Comparison of ENCODE assay signal across 8 mouse cellular contexts in the genomic region with DNA sequence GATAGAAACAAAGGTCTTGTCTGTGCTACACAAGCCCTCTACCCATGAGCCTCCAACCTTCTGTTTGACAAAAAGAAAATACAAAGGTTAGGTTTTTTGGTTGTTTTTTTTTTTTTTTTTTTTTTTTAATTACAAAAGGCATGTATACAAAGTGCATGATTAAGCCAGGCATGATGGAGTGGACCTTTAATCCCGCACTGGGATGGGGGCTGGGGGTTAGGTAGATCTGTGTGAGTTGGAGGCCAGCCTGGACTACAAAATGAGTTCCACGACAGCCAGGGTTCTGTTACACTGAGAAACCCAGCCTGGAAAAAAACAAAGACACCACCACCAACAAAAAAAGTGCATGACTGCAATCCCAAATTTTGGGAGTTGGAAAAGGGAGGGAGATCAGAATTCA. TPM values are rescaled to one million over a fixed set of nuclear protein-coding genes. Genes with fewer than 3 reads are reported as not detected.
DNase-seq lines count a peak whose midpoint lies in the region; ATAC-seq and TF ChIP-seq lines count a peak whose summit lies in the region.

No protein-coding gene starts in this region.

- DNase-seq in heart, postnatal 25 days (ENCODE audit: low spot score): no peak
- DNase-seq in CH12.LX (ENCODE audit: extremely low read depth): no peak
- DNase-seq in embryo, embryonic 11 days: no peak
- no peak for DNase-seq in gastrocnemius, postnatal 25 days

- no peak for TF ChIP-seq POLR2A in CH12.LX (IDR thresholded peaks at IDR 0.05; ENCODE audit: low read depth, low read length)
- TF ChIP-seq POLR2A in embryonic fibroblast, embryonic 13.5 days (IDR thresholded peaks at IDR 0.05; ENCODE audit: low read depth, low read length): no peak

- no peaks in the 10 kb centered on the region for H3K36me3 ChIP-seq in heart, embryonic 13.5 days
- peaks cover 0 to 13% of the 10 kb centered on the region in 2 experiments for H3K36me3 ChIP-seq in CH12.LX (replicated peaks in 1 of 2; ENCODE audit: control insufficient read depth in 1 of 2, insufficient read depth in 1 of 2, low read length in 1 of 2)
- peaks cover 3% of the 10 kb centered on the region; the same call in 1 of the 2 replicates for H3K36me3 ChIP-seq in liver, embryonic 15.5 days (replicated peaks)

- peak overlapping the region; percentile 62 for H3K4me3 ChIP-seq in heart, embryonic 13.5 days
- H3K4me3 ChIP-seq in CH12.LX (replicated peaks in 1 of 3; ENCODE audit: low read depth in 2 of 3, low read length in 2 of 3, poor library complexity in 1 of 3): peak overlapping the region in 2 of 3 experiments; percentile 72 to 88
- H3K4me3 ChIP-seq in embryonic fibroblast, embryonic 13.5 days (ENCODE audit: insufficient read depth, low read length): no peak overlapping the region
- H3K4me3 ChIP-seq in liver, embryonic 15.5 days (replicated peaks): peak overlapping the region; percentile 73

- 98% methylated on average over 2 of the region's 2 CpGs for WGBS in heart, embryonic 13.5 days
- 79% methylated on average over 2 of the region's 2 CpGs for WGBS in liver, embryonic 15.5 days (ENCODE audit: insufficient replicate concordance)

- TF ChIP-seq CTCF in CH12.LX (conservative IDR thresholded peaks at IDR 0.05 in 1 of 2, IDR thresholded peaks at IDR 0.05 in 1 of 2; ENCODE audit: low read depth in 2 of 2, low read length in 2 of 2): no peak
- TF ChIP-seq CTCF in embryonic fibroblast, embryonic 13.5 days (IDR thresholded peaks at IDR 0.05; ENCODE audit: borderline replicate concordance, insufficient read depth, low read length): no peak

- dilution Hi-C loops in CH12.LX (cut with MboI; ENCODE audit: extremely low pct_ligation_motif_present, extremely low pct_unique_long_range_greater_than_20kb, low sequenced_read_pairs): no loop called here

- no peaks in the 10 kb centered on the region for H3K9me3 ChIP-seq in heart, embryonic 13.5 days
- no peaks in the 10 kb centered on the region for H3K9me3 ChIP-seq in CH12.LX (replicated peaks; ENCODE audit: low read length)
- H3K9me3 ChIP-seq in liver, embryonic 15.5 days (replicated peaks): no peaks in the 10 kb centered on the region

- TF ChIP-seq RAD21 in CH12.LX (IDR thresholded peaks at IDR 0.05; ENCODE audit: low read depth, low read length): no peak

- peaks cover 35% of the 10 kb centered on the region for H3K79me2 ChIP-seq in CH12.LX (replicated peaks; ENCODE audit: control insufficient read depth, extremely low read depth, insufficient read depth, poor library complexity, severe bottlenecking)

- H3K27ac ChIP-seq in heart, embryonic 13.5 days (replicated peaks): peak overlapping the region; percentile 95
- no peak overlapping the region for H3K27ac ChIP-seq in CH12.LX (ENCODE audit: insufficient read depth, low read depth)
- peak overlapping the region; percentile 88; the same call in 1 of the 2 replicates for H3K27ac ChIP-seq in embryonic fibroblast, embryonic 13.5 days (ENCODE audit: insufficient read depth, low read length)
- H3K27ac ChIP-seq in liver, embryonic 15.5 days (replicated peaks): peak overlapping the region; percentile 92

- H3K9ac ChIP-seq in heart, embryonic 13.5 days: peak overlapping the region; percentile 87
- no peak overlapping the region for H3K9ac ChIP-seq in CH12.LX (ENCODE audit: insufficient read depth, low read depth)
- H3K9ac ChIP-seq in liver, embryonic 15.5 days: peak overlapping the region; percentile 79

- intact Hi-C loops in heart, postnatal 25 days (cut with DNase I): no loop called here

- TF ChIP-seq EP300 in CH12.LX (IDR thresholded peaks at IDR 0.05; ENCODE audit: low read length): no peak

- H3K27me3 ChIP-seq in heart, embryonic 13.5 days (replicated peaks): no peaks in the 10 kb centered on the region
- peaks cover 12% of the 10 kb centered on the region for H3K27me3 ChIP-seq in CH12.LX (replicated peaks)
- H3K27me3 ChIP-seq in liver, embryonic 15.5 days: no peaks in the 10 kb centered on the region

- H3K4me2 ChIP-seq in heart, embryonic 13.5 days: peak overlapping the region; percentile 77
- H3K4me2 ChIP-seq in CH12.LX (ENCODE audit: insufficient read depth, low read depth, poor library complexity, severe bottlenecking): peak overlapping the region; percentile 60; the same call in 1 of the 2 replicates
- H3K4me2 ChIP-seq in liver, embryonic 15.5 days: peak overlapping the region; percentile 88

- peaks cover 54% of the 10 kb centered on the region for H3K4me1 ChIP-seq in heart, embryonic 13.5 days
- peaks cover 12 to 40% of the 10 kb centered on the region in 2 experiments for H3K4me1 ChIP-seq in CH12.LX (ENCODE audit: control insufficient read depth in 1 of 2, insufficient read depth in 2 of 2)
- peaks cover 20% of the 10 kb centered on the region for H3K4me1 ChIP-seq in embryonic fibroblast, embryonic 13.5 days (ENCODE audit: control insufficient read depth, insufficient read depth, low read length)
- peaks cover 33% of the 10 kb centered on the region for H3K4me1 ChIP-seq in liver, embryonic 15.5 days (replicated peaks)

- ATAC-seq in heart, embryonic 13.5 days (ENCODE audit: extremely low read depth, insufficient number of reproducible peaks, low FRiP score, low TSS enrichment): no peak
- no peak for ATAC-seq in liver, embryonic 15.5 days (ENCODE audit: insufficient read depth)
- ATAC-seq in inflammation-experienced regulatory T-cells, adult 6 months: no peak

- in situ Hi-C loops in CH12.LX (cut with MboI; ENCODE audit: low pct_ligation_motif_present, low pct_unique_long_range_greater_than_20kb, low sequenced_read_pairs): no loop called here

TF ChIP-seq in CH12.LX, 34 proteins besides CTCF, POLR2A, EP300 and RAD21 (continues in another document):
- TF ChIP-seq USF2 (conservative IDR thresholded peaks at IDR 0.05; ENCODE audit: low read depth, low read length): no peak
- no peak for TF ChIP-seq E2F4 (IDR thresholded peaks at IDR 0.05; ENCODE audit: insufficient replicate concordance, low read depth, low read length)

RNA-seq across cellular contexts. Expression of a gene that starts 1.4 kb away (rescaled TPM):
- polyA plus RNA-seq in heart, embryonic 13.5 days (2015; fragmentation: Nextera tagmentation; extraction: Ambion mirVana): 207 and 228 TPM in 2 replicates
- 100 to 1,000 TPM; 110 to 129 TPM for total RNA-seq in heart, postnatal 25 days (2021)
- total RNA-seq in CH12.LX (2012; rRNA removed) (178 and 246 TPM in 2 replicates), CH12.LX (2014; rRNA removed) (200 and 202 TPM in 2 replicates)
- 314 and 344 TPM in 2 replicates for polyA plus RNA-seq in CH12.LX (2012; ENCODE audit: insufficient read length, low read depth)
- 192 and 195 TPM in 2 replicates for polyA plus RNA-seq in embryonic fibroblast, embryonic 13.5 days (2011; ENCODE audit: insufficient read length, low read depth, missing spikeins)
- polyA plus RNA-seq in liver, embryonic 15.5 days (2015; fragmentation: Nextera tagmentation; extraction: Ambion mirVana): 116 and 121 TPM in 2 replicates
- 100 to 1,000 TPM; 104 to 160 (median 120) TPM for polyA plus RNA-seq in inflammation-experienced regulatory T-cells, adult 6 months (2017; shearing (Covaris generic))
- total RNA-seq in gastrocnemius, postnatal 25 days (2021): 10 to 100 TPM; 86.5 to 95.6 TPM

RNA-seq across cellular contexts. Expression of a gene that starts 15.4 kb away (rescaled TPM):
- polyA plus RNA-seq in heart, embryonic 13.5 days (2015; fragmentation: Nextera tagmentation; extraction: Ambion mirVana): 32.0 and 32.9 TPM in 2 replicates
- 100 to 1,000 TPM; 240 to 243 TPM for total RNA-seq in heart, postnatal 25 days (2021)
- total RNA-seq in CH12.LX (2012; rRNA removed) (not detected in 2 replicates), CH12.LX (2014; rRNA removed) (not detected in 2 replicates)
- polyA plus RNA-seq in CH12.LX (2012; ENCODE audit: insufficient read length, low read depth): 1.00 and 1.0 TPM in 2 replicates
- polyA plus RNA-seq in embryonic fibroblast, embryonic 13.5 days (2011; ENCODE audit: insufficient read length, low read depth, missing spikeins): 3.6 and 5.2 TPM in 2 replicates
- 5.6 and 6.2 TPM in 2 replicates for polyA plus RNA-seq in liver, embryonic 15.5 days (2015; fragmentation: Nextera tagmentation; extraction: Ambion mirVana)
- polyA plus RNA-seq in inflammation-experienced regulatory T-cells, adult 6 months (2017; shearing (Covaris generic)): 1 to 10 TPM in 2 of 3 experiments, under 1 TPM in 1; 0.99 to 3.1 (median 1.8) TPM
- total RNA-seq in gastrocnemius, postnatal 25 days (2021): 100 to 1,000 TPM; 227 to 252 TPM

RNA-seq across cellular contexts. Expression of a gene that starts 21.9 kb away (rescaled TPM):
- 7.6 and 8.1 TPM in 2 replicates for polyA plus RNA-seq in heart, embryonic 13.5 days (2015; fragmentation: Nextera tagmentation; extraction: Ambion mirVana)
- total RNA-seq in heart, postnatal 25 days (2021): 1 to 10 TPM; 4.4 to 4.7 TPM
- total RNA-seq in CH12.LX (2012; rRNA removed): 57.4 and 58.4 TPM in 2 replicates
- 47.0 and 58.7 TPM in 2 replicates for total RNA-seq in CH12.LX (2014; rRNA removed)
- polyA plus RNA-seq in CH12.LX (2012; ENCODE audit: insufficient read length, low read depth): 65.1 and 67.3 TPM in 2 replicates
- 0.35 and 1.3 TPM in 2 replicates for polyA plus RNA-seq in embryonic fibroblast, embryonic 13.5 days (2011; ENCODE audit: insufficient read length, low read depth, missing spikeins)
- polyA plus RNA-seq in liver, embryonic 15.5 days (2015; fragmentation: Nextera tagmentation; extraction: Ambion mirVana): 105 and 118 TPM in 2 replicates
- polyA plus RNA-seq in inflammation-experienced regulatory T-cells, adult 6 months (2017; shearing (Covaris generic)): 100 to 1,000 TPM; 253 to 288 (median 257) TPM
- total RNA-seq in gastrocnemius, postnatal 25 days (2021): 1 to 10 TPM in 1 of 2 experiments, under 1 TPM in 1; 0.84 to 1.2 TPM

RNA-seq across cellular contexts. Expression of a gene that starts 45.2 kb away (rescaled TPM):
- polyA plus RNA-seq in heart, embryonic 13.5 days (2015; fragmentation: Nextera tagmentation; extraction: Ambion mirVana): 15.8 and 16.6 TPM in 2 replicates
- total RNA-seq in heart, postnatal 25 days (2021): 10 to 100 TPM; 23.1 to 24.0 TPM
- total RNA-seq in CH12.LX (2012; rRNA removed): 4.1 and 4.7 TPM in 2 replicates
- 2.8 and 3.4 TPM in 2 replicates for total RNA-seq in CH12.LX (2014; rRNA removed)
- 2.1 and 3.1 TPM in 2 replicates for polyA plus RNA-seq in CH12.LX (2012; ENCODE audit: insufficient read length, low read depth)
- 4.4 and 5.1 TPM in 2 replicates for polyA plus RNA-seq in embryonic fibroblast, embryonic 13.5 days (2011; ENCODE audit: insufficient read length, low read depth, missing spikeins)
- polyA plus RNA-seq in liver, embryonic 15.5 days (2015; fragmentation: Nextera tagmentation; extraction: Ambion mirVana): 1.6 and 2.3 TPM in 2 replicates
- polyA plus RNA-seq in inflammation-experienced regulatory T-cells, adult 6 months (2017; shearing (Covaris generic)): 10 to 100 TPM in 1 of 3 experiments, 1 to 10 TPM in 2; 6.4 to 12.8 (median 8.2) TPM
- total RNA-seq in gastrocnemius, postnatal 25 days (2021): 10 to 100 TPM; 21.5 to 24.5 TPM

RNA-seq across cellular contexts. Expression of a gene that starts 45.3 kb away (rescaled TPM):
- 23.3 and 26.8 TPM in 2 replicates for polyA plus RNA-seq in heart, embryonic 13.5 days (2015; fragmentation: Nextera tagmentation; extraction: Ambion mirVana)
- 10 to 100 TPM; 26.9 to 27.9 TPM for total RNA-seq in heart, postnatal 25 days (2021)
- 24.6 and 26.6 TPM in 2 replicates for total RNA-seq in CH12.LX (2012; rRNA removed)
- total RNA-seq in CH12.LX (2014; rRNA removed): 9.0 and 11.2 TPM in 2 replicates
- 10.8 and 11.1 TPM in 2 replicates for polyA plus RNA-seq in CH12.LX (2012; ENCODE audit: insufficient read length, low read depth)
- 11.4 and 16.9 TPM in 2 replicates for polyA plus RNA-seq in embryonic fibroblast, embryonic 13.5 days (2011; ENCODE audit: insufficient read length, low read depth, missing spikeins)
- polyA plus RNA-seq in liver, embryonic 15.5 days (2015; fragmentation: Nextera tagmentation; extraction: Ambion mirVana): 9.5 and 10.4 TPM in 2 replicates
- 10 to 100 TPM; 23.7 to 35.3 (median 33.7) TPM for polyA plus RNA-seq in inflammation-experienced regulatory T-cells, adult 6 months (2017; shearing (Covaris generic))
- 10 to 100 TPM; 15.6 to 17.2 TPM for total RNA-seq in gastrocnemius, postnatal 25 days (2021)
